Mouse (Mus musculus) liver, adult 2 months (tissue): ENCODE measurements around the gene Inhbc.

Experiments used
- CTCF ChIP-seq: fragments of 200-500 bp; IDR thresholded peaks from 2 replicates; pipeline ENCODE4 v1.5.1; 2011; ENCODE audit warnings: low read depth, low read length, control low read depth
- POLR2A ChIP-seq: fragments of 200-500 bp; IDR thresholded peaks from 2 replicates; pipeline ENCODE4 v1.6.1; 2011; ENCODE audit warnings: low read length, control low read depth; ENCODE audit not compliant: insufficient read depth; ENCODE audit errors: extremely low read depth

GRCm38 (mm10) chr10:127339683-127340576 is 30.3 kb downstream of the Inhbc start:
- TF ChIP-seq POLR2A (no peak), CTCF (no peak)
